Mouse (Mus musculus): ENCODE results near the gene Mfsd10.
"Not testable (repeated sequence)": the region's sequence is repeated elsewhere in the genome, so short reads cannot be mapped to it uniquely, and the experiment has no call there.

Mfsd10 gene

GRCm38 (mm10) chr5:34604576-34604975 is 32.4 kb downstream of the Mfsd10 start:
- DNase-seq: no peak

DNA sequence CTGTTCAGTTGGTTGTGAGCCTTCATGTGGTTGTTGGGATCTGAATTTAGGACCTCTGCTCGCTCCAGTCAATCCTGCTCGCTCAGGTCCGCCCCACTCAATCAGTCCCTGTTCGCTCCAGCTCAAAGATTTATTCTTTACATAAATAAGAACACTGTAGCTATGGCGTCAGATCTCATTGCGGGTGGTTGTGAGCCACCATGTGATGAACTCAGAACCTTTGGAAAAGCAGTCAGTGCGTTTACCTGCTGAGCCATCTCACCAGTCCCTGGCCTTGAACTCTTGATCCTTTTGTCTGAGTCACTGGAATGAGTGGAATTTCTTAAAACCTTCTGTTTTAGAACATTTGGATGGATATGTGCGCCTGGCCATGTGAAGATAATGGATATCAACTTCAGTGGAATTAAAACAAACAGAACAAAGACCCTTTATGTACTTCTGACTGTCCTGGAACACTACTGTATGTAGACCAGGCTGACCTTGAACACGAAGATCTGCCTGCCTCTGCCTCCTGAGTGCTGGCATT is 43.7 kb downstream of the Mfsd10 start:
- no peak for DNase-seq

DNA sequence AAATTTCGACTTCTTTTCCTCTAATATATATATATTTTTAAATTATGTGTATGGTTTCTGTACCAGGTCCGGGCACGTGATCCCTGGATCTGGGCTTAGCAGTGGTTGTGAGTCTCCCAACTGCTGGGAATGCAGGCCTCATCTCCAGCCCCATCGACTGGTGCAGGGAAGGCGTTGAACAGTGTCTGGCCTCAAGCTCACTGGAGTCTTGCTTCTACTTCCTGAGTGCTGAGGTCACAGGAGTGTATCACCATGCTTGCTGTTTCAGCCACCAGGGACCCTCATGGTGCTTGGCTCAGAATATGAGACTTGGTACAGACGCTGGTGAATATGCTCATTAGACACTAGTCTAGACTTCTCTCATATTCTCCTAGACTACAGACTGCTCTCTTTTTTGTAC is 44.3 kb downstream of the Mfsd10 start:
- DNase-seq: no peak

DNA sequence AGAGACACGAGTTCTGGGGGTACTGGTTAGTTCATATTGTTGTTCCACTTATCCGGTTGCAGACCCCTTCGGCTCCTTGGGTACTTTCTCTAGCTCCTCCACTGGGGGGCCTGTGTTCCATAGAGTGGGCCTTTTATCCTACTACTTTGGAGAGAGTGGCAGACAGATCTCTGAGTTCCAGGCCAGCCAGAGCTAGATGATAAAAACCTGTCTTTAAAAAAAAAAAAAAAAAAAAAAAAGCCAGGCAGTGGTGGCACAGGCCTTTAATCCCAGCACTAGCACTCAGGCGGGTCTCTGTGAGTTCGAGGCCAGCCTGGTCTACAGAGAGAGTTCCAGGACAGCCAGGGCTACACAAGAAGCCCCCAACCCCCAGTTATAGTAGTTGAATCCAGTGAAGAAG is 44.8 kb downstream of the Mfsd10 start:
- DNase-seq: not testable (repeated sequence)

GRCm38 (mm10) chr5:34591388-34592004 is 45.5 kb downstream of the Mfsd10 start:
- DNase-seq: no peak

DNA sequence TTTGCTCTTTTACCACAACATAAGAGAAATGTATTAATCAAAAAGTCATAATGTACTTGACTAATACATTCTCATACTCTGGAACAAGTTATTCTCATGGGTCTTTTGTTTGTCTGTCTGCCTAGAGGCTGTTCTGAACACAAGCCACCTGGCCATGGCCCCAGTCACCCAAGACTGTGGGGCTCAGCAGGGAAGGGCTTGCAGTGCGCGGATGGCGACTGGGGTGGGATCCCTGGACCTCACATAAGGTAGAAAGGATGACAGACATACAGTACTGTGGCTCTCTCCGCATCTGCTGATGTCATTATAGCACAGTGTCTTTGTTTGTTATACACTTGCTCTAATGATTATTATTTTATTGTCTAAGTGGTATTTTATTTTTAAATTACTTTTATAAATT is 46.3 kb downstream of the Mfsd10 start:
- DNase-seq: no peak

DNA sequence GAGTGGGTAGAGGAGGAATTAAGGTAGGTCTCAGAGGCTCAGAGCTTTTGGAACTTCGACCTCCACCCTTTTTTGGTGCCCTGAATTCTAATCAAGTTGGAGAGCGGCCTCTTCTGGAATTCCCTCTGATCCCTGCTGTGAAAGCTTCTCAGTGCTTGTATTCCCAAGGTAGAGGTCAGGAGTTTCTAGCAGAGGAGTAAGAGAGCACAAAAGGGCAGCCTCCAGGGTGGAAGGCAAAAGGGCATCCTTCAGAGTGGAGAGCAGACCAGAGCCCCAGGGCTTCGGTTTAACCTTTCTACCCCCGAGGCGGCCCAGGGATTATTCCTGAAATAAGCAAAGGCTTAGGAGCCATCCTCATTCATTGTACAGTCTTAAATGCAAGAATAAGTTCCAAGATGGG is 47.0 kb downstream of the Mfsd10 start:
- no peak for DNase-seq

- no peak for DNase-seq
Measured at GRCm38 (mm10) chr5:34587881-34588280, 49.1 kb downstream of the Mfsd10 start.

- no peak for DNase-seq
Measured at GRCm38 (mm10) chr5:34585216-34585615, 51.8 kb downstream of the Mfsd10 start.

All from kidney, postnatal 10 days (tissue).